Mouse (Mus musculus): ENCODE measurements around the gene Acp7.

Gene Acp7

DNA sequence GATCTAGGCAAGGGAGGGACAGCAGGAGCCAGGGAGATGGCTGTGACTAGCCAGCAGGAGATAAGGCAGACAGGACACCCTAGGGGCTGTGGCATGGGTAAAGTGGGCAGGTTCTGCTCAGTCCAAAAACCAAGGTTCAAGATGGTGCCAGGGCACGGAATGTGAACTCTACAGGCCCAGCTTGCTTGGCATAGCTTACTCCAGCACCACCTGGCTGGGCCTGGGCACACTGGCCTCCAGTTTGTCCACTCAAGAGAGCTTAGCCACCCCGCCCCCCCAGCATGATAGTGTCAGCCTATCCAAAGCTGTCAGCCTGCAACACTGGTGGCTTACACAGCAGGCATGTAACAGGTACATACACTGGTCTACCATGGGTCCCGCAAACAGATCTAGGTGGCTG lies 57.9 kb downstream of the Acp7 start:
- DNase-seq: no peak

DNA sequence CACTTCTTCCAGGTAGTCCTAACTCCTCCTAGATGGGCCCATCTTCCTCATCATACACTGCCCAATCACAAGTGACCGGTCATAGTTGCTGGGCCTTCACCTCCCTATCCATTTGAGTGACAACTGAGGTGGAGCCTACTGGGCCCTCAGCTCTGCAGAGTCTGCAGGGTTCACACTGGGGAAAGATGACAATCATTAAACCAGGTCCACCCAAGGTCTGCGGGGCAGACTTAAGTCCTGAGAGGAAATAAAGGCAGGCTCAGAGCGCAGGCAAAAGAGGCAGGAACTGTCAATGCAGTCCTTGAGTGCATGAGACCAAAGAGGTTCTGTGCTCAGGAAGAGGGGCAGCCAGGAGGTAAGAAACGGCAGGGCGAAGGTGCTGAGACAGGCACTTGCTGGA lies 58.4 kb downstream of the Acp7 start:
- DNase-seq: no peak

DNA sequence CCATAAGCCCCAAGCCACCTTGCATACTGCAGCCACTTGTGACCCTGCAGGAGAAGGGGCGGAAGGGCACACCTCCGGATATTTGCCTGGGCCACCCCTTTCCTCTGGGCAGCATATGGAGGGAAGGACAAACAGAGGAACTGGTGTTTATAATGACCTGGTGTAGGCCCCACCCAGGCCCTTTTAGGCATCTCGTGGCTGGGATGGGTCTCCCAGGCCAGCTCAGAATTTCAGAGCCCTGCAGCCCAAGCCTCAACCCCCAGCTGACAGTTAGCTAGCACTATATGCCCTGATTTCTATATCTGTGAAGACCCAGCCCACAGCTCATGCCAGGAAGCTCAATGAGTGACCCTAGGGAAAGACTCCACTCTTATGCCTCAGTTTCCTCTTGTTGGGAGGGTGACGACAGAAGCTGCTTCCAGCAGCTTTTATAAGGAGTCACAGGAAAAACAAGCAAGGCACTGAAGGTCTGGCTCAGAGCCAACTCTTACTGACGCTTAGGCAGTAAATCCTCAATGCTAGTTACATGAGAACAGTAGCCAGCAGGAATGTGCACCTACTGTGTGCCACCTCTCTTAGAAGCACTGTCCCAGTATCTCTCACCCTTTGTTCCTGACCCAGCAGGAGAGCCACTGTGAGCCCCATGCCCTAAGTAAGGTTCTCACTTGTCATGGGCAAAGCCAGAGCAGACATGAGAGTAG lies 60.0 kb downstream of the Acp7 start:
- peak; percentile 73 for DNase-seq

DNA sequence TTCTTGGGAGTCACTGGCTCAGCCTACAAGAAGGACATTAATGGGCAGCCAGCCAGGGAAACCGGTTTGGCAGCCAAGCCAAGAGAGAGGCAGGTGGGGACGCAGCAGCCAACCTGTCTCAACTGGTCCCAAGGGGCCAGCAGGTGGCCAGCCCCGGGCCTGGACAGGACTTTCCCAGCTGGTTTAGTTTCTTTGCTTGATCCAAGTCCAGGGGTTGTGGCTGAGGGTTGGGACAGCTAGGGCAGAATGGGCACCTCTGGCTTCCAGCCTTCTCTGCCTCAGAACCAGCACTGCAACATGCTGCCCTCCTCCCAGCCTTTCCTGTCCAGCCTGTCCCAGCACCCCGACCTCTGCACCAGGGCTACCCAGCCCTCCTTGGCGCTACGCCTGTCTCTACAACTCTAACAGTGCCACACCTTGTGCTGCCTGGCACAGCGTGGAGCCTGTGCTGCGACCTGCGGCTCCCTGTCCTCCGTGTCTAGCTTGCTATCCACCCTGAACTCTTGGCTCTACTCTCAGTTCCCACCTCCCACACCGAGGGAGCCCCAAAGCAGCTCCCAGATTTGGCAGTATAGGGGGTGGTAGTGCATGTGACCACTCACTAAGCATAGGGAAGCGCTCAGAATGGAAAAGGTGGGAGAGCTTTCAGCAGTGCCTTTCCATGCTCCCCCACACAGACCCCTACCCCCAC lies 60.7 kb downstream of the Acp7 start:
- peak; percentile 91 for DNase-seq

DNA sequence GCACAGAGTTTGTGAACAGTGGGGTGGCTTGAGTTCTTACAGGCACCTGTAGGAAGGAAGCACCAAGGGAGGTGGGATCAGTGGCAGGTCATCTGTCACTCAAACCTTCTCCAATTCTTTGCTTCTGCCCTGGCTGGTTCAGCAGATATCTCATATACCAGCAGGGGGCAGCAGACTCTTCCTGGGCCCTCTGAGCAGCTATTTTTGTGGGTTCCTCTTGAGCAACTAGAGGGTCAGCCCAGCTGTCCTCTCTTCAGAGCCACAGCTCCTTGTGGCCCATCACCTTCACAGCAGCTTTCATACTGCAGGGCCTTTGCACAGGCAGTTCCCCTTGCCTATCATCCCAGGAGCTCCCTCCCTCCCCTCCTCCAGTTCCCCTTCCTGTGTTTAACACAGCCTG lies 62.9 kb downstream of the Acp7 start:
- peak; percentile 83 for DNase-seq

DNA sequence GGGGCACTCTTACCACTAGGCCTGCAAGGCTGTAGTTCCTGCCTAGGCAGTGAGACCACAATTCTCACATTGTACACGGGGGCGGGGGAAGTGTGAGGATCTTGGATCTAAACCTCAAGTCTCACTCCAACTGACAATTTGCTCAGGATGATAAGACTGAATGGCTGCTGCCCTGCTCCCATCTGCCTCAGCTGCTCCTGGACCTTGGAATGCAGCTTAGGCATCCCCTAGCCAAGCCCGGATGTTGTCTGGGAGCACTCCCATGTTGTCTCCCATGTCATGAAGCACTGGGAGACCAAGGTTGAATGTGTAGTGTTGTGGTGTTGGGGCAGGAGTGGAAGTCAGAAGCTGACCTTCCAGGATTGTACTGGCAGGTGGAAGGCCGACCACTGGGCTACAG lies 63.6 kb downstream of the Acp7 start:
- no peak for DNase-seq

DNA sequence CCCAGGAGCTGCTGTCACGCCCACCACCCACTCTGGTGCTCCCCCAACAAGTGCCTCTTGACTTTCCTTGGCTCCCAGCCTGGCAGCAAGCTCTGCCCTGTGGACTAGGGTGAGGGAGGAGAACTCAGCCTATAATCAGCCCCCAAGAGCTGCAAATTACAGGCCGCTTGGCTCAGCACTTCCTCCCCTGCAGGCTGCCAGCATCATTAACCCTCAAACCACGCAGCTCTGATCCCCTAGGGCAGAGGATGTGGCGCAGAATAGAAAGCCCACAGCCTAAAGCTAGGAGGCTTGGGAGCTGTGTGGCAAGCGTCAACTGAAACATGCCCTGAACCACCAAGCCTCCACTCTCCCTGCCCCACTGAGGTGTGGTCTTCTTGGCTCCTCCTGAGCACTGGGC lies 65.7 kb downstream of the Acp7 start:
- DNase-seq: no peak

DNA sequence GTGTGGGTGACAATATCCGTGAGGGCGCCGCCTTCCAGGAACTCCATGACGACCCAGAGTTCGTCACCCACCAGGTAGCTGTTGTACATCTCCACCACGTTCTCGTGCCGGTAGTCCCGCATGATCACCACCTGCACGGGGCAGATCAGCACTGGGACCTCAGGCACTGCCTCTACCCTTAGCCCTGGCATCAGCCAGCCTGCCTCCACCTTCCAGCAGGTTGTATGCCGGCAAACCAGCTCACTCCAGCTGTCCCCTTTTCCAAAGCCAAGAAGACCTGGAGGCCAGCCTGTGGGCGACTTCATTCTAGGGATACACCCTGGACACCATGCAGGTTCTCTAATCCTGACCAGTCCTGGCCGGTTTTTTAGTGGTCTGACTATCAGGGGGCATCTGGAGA lies 68.2 kb downstream of the Acp7 start:
- no peak for DNase-seq

DNA sequence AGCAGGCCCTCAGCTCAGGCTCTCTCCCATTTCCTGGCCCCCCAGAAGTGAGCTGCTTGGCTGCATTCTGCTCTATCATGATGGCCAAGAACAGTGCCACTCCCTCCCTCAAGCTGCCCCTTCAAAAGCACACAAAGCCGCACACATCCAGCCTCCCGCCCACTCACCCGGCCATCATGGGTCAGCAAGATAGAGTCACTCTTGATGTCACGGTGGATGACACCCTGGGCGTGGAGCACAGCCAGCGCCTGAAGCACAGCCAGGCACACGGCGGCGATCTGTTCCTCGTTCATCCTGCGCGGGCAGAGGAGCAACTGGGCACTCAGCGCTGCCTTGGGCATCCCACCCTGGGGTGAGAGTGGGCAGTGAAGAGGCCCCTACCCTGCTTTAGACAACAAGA lies 68.8 kb downstream of the Acp7 start:
- DNase-seq: no peak

DNA sequence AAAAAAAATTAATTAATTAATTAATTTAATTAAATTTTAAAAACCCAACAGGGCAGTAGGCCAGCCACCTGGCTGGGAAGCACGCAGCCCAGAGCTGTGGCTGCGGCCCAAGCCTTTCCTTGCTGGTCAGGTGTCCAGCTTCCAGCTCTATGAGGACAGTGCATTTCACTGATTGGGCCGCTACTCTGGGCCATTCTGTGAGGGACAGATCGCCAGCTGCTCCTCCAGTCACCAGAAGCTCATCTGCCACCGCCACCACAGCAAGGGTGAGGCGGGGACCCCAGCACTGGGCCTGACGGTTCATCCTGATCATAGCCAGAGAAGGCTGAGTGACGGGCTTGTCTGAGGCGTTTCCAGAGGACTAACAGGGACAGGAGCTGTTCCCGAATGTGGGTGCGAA lies 69.2 kb downstream of the Acp7 start:
- no peak for DNase-seq

DNA sequence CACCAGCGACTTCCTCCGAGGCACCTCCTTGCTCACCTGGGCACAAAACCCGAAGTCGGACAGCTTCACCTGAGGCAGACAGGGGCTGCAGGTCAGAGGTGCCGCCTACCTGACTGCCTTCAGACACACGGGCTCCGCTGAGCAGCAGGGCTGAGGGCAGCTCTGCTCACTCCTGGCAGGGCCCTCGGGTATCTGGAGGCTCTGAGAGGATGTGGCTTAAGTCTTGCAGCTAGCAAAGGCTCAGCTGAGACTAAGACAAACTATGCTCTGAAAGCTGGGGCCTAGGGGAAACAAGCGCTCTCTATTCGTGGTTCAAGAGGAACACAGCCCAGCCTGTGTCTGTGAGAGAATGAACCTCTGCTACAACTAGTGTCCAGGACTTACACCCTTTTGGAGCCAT lies 70.3 kb downstream of the Acp7 start:
- DNase-seq: no peak

DNA sequence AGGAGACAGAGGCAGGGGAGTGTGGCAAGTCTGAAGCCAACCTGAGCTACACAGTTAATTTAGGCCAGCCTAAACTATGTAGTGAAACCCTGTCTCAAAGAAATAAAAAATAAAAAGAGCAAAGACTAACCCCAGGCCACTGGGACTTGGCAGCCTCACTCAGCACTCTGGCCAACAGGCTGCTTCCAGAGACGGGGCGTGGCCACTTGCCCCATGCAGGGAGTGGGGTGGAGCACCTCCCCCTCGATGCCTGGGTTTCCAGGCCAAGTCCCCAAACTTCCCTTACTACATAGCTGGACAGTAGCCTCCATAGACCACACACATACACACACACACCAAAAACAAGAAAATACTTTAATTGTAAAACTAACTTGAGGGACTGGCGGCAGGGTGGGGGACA lies 72.6 kb downstream of the Acp7 start:
- peak; percentile 89 for DNase-seq

DNA sequence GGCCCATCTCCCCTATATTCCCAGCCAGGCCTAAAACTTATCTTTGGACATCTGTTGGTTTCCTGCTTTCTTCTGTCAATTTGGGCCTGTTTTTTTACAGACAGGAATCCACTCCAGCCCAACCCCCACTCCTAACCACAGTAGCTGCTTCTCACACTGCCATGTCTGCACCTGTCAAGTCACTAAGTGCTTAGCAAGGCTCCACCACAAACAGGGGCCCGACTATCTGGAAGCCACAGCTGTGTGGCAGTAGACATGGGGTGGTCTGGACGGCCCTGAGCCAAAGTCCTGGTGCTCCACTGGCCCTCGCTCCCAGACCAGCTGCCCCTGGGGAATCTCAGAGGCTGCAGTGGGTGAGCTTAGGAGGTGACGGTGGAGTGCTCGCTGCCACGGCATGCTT lies 73.4 kb downstream of the Acp7 start:
- DNase-seq: no peak
